In the genomic region with DNA sequence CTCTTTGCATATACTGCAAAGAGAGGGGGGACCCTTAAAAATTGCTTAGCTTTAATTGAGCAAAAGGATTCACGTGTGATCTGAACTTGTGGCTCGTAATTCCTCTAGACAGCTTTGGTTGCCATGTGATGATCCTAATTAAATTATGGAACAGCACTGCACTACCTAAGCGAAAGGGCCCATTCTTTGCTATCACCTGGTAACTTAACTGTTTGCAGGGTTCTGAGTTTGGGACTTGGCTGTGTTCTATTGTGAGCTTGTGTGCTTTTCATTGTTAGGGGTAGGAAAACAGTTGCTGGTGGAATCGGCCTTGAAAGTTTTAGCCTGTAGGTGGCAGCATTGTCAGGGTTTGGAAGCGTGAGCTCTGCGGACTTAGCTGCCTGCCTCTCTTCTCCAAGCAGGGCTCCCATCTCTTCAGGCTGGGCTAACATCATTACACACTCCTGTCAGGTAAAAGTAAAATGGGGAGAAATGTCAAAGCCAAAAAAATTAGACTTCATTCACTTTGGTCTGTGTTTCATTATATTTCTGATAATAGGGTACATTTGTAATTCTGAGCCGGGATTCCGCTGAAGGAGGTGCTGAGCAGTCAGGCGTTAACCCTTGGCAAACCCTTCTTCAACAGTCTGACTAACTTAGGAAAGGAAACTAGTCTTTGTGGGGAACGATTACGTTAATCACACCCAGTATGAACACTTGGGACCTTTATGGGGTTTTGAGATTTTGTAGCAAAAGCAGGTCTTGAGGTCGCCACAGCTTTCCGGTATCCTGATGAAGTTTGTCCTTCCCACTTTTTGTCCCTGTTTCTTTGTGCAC, we compare ENCODE assay signal across 8 mouse cellular contexts.
A peak's percentile ranks its signal among the peaks of the same experiment; 100 is the strongest.
DNase-seq lines count a peak whose midpoint lies in the region; ATAC-seq and TF ChIP-seq lines count a peak whose summit lies in the region.

No protein-coding gene starts in this region.

- H3K36me3 ChIP-seq in hindbrain, embryonic 15.5 days = no peaks in the 10 kb centered on the region

- no peaks in the 10 kb centered on the region for H3K4me1 ChIP-seq in cerebellum, adult 2 months (ENCODE audit: control insufficient read depth, insufficient read depth, low read length)
- 0 out of 2 replicates have a peak, but pooled peaks cover 6% of the 10 kb centered on the region for H3K4me1 ChIP-seq in hindbrain, embryonic 15.5 days (replicated peaks)

- peak; percentile 67 for DNase-seq in R1 (ENCODE audit: low read depth, low spot score)
- DNase-seq in cerebellum, adult 2 months = peak; percentile 57 to 68
- peak; percentile 89 for DNase-seq in forelimb bud, embryonic 11.5 days (ENCODE audit: low read depth, low spot score)
- peak; percentile 68 to 88 for DNase-seq in layer of hippocampus, postnatal 25 days (ENCODE audit: extremely low spot score in 1 of 2, low spot score in 1 of 2)
- peak; percentile 51 to 54 for DNase-seq in right cerebral cortex, postnatal 36 days (ENCODE audit: low spot score in 2 of 2)
- DNase-seq in B cell, adult 2 months = no peak

- H3K27me3 ChIP-seq in cerebellum, adult 2 months (ENCODE audit: control insufficient read depth, insufficient read depth, low read length) = no peaks in the 10 kb centered on the region
- no peaks in the 10 kb centered on the region for H3K27me3 ChIP-seq in hindbrain, embryonic 15.5 days

- ATAC-seq in hindbrain, embryonic 15.5 days (ENCODE audit: low FRiP score, low read depth) = peak; percentile 93
- peak; percentile 48; the same call in 1 of the 2 replicates for ATAC-seq in megakaryocyte, adult 5-6 weeks (ENCODE audit: poor library complexity, severe bottlenecking)

- H3K9ac ChIP-seq in hindbrain, embryonic 15.5 days = no peak overlapping the region

- H3K9me3 ChIP-seq in hindbrain, embryonic 15.5 days = no peaks in the 10 kb centered on the region

- 36% methylated on average over 13 of the region's 13 CpGs for WGBS in cerebellum, adult 2 months
- WGBS in hindbrain, embryonic 15.5 days = 30% methylated on average over 13 of the region's 13 CpGs

- TF ChIP-seq POLR2A in cerebellum, adult 2 months (IDR thresholded peaks at IDR 0.05; ENCODE audit: borderline replicate concordance, insufficient read depth, low read length) = no peak

- no peak overlapping the region for H3K27ac ChIP-seq in cerebellum, adult 2 months (ENCODE audit: insufficient read depth, low read length)
- peak overlapping the region; percentile 39; the same call in 1 of the 2 replicates for H3K27ac ChIP-seq in hindbrain, embryonic 15.5 days (replicated peaks)

- H3K4me3 ChIP-seq in cerebellum, adult 2 months (replicated peaks; ENCODE audit: insufficient read depth, low read depth, low read length) = no peak overlapping the region
- H3K4me3 ChIP-seq in hindbrain, embryonic 15.5 days = no peak overlapping the region

- peak overlapping the region; percentile 29; the same call in 1 of the 2 replicates for H3K4me2 ChIP-seq in hindbrain, embryonic 15.5 days

- TF ChIP-seq CTCF in cerebellum, adult 2 months (IDR thresholded peaks at IDR 0.05; ENCODE audit: borderline replicate concordance, insufficient read depth, low read depth, low read length) = peak; percentile 75; the same call in 1 of the 2 replicates

Comparison
In these comparisons a context has a peak if more than half of its experiments do, and no peak if none do; other contexts are left out.
1. DNase-seq: peak in R1 (single experiment), cerebellum, adult 2 months (2 of 2), forelimb bud, embryonic 11.5 days (single experiment), layer of hippocampus, postnatal 25 days (2 of 2) and right cerebral cortex, postnatal 36 days (2 of 2); none in B cell, adult 2 months (0 of 2).